Mouse (Mus musculus) adrenal gland, postnatal 0 days (tissue): ENCODE measurements around the gene Gja4. TPM values are rescaled to one million over a fixed set of nuclear protein-coding genes. Genes with fewer than 3 reads are reported as not detected.

Source experiments
- polyA plus RNA-seq: library from polyadenylated mRNA; unstranded; fragments of >200 nt; fragmentation: Nextera tagmentation; extraction: Ambion mirVana; gene quantifications from 2 replicates; pipeline ENCODE4 v1.2.1, GENCODE M21; 2015

The Gja4 gene
- polyA plus RNA-seq, result 7.7 and 11.4 TPM in 2 replicates

GRCm38 (mm10) chr4:127313861-127314260 is at the start of gene Gja4:
TSS of gene Gja4 (minus strand) at chr4:127314039.

GRCm38 (mm10) chr4:127358018-127358417 is 44.2 kb upstream of the Gja4 start, which contains the start of gene Gjb5:
TSS of gene Gjb5 (minus strand) at chr4:127358181.

GRCm38 (mm10) chr4:127353951-127354438 is 40.2 kb upstream of the Gja4 start, which contains the start of gene Gjb4:
TSS of gene Gjb4 (minus strand) at chr4:127354081.

GRCm38 (mm10) chr4:127330181-127331100 is 16.6 kb upstream of the Gja4 start, which contains the start of gene Gjb3:
TSS of gene Gjb3 (minus strand) at chr4:127330844.

Other genes starting within 250 kb of the Gja4 start
- 8.1 and 10.1 TPM in 2 replicates for gene Zmym6, start 236.7 kb downstream of the Gja4 start, polyA plus RNA-seq
- gene Tmem35b, start 190.3 kb downstream of the Gja4 start, polyA plus RNA-seq, result 39.4 and 62.7 TPM in 2 replicates
- 6.5 and 7.5 TPM in 2 replicates for gene Dlgap3, start 144.8 kb downstream of the Gja4 start, polyA plus RNA-seq
- gene Smim12, start 70.3 kb downstream of the Gja4 start, polyA plus RNA-seq, result 58.9 and 65.1 TPM in 2 replicates
- 0.38 and 0.55 TPM in 2 replicates for gene Gjb3, start 16.8 kb upstream of the Gja4 start, polyA plus RNA-seq
- 0.39 and 0.43 TPM in 2 replicates for gene Gjb4, start 40.0 kb upstream of the Gja4 start, polyA plus RNA-seq
- gene Gjb5, start 44.1 kb upstream of the Gja4 start, polyA plus RNA-seq, result 2.6 and 3.1 TPM in 2 replicates